Mouse (Mus musculus) Patski (cell line): ENCODE results near the gene Pagr1b. TPM values are rescaled to one million over a fixed set of nuclear protein-coding genes. Genes with fewer than 3 reads are reported as not detected.

Experiments
- ATAC-seq: fragments of 100-300 bp; one replicate; pipeline ENCODE4 v1.8.0; 2021
- CTCF ChIA-PET: fragments of 350-600 bp; sonication (Branson Sonifier 250); formaldehyde crosslinking; loops from one replicate; lab custom pipeline; 2022; ENCODE audit warnings: inconsistent platforms; lab: Charles Lee
- POLR2A ChIA-PET: fragments of 350-600 bp; sonication (Branson Sonifier 250); formaldehyde crosslinking; loops from one replicate; lab custom pipeline; 2022; ENCODE audit warnings: antibody characterized with exemption, inconsistent platforms; lab: Charles Lee
- DNase-seq: peaks from one replicate; pipeline ENCODE4 v3.0.0-alpha.2; 2011; ENCODE audit warnings: low read depth, low spot score
- H3K27me3 ChIP-seq: fragments of 371-371 bp; one replicate; pipeline ENCODE4 v1.5.1; 2021
- CTCF ChIP-seq: fragments of 100-300 bp; IDR thresholded peaks from one replicate; pipeline ENCODE4 v1.5.1; 2021
- in situ Hi-C: fragments of 300-500 bp; cut with MboI; formaldehyde crosslinking; loops from 3 replicates; pipeline ENCODE4 v1.11.1; 2018; ENCODE audit warnings: low pct_unique_long_range_greater_than_20kb, mixed read lengths
- polyA plus RNA-seq: library from polyadenylated mRNA; unstranded; gene quantifications from one replicate; pipeline ENCODE4 v1.2.3, GENCODE M21; 2021

The Pagr1b gene
- polyA plus RNA-seq, 1 experiment from 2014 or later, result 0.33 TPM

DNA sequence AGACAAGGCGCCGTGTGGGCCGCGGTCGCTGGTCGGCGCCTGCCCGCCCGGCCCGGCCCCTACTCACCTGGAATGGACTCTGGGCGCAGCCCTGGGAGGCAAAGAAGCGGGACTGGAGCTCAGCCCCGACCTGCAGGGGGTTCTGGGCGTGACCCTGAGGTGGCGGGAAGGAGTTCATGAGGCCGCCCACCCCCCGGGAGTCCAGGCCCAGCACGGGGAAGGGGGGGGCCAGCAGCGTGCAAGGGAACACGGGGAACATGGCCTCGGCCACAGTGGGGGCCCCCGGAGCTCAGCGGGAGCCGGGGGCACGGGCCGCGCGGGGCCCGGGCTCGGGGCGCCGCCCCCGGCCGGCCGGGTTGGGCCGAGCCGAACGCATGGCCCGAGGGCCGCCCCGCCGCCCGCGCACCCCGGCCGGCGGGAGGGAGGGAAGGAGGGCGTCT is 9.9 kb upstream of the Pagr1b start:
- POLR2A ChIA-PET, result interaction anchor here (1.6 to 5.6 kb wide), 2 partner anchors 10 to 77 kb away, joined by 9 to 31 read pairs; partner anchors contain the start of genes Pagr1a and Pagr1b
- TF ChIP-seq CTCF, result no peak
- DNase-seq, result no peak
- CTCF ChIA-PET, result interaction anchor here (3.3 kb wide), 1 partner anchor 11 kb away, joined by 21 read pairs; the partner anchor contains the start of genes Mvp, Pagr1a and Pagr1b
- ATAC-seq, result peak; percentile 26
- in situ Hi-C loops, result no loop called here
- H3K27me3 ChIP-seq, result no peaks in the 10 kb centered on the region

GRCm38 (mm10) chr7:127025556-127026160 is 9.4 kb upstream of the Pagr1b start:
- in situ Hi-C loops, result no loop called here
- POLR2A ChIA-PET, result interaction anchor here (1.6 to 5.6 kb wide), 2 partner anchors 9 to 77 kb away, joined by 9 to 31 read pairs; partner anchors contain the start of genes Pagr1a and Pagr1b

GRCm38 (mm10) chr7:127024755-127025555 is 8.7 kb upstream of the Pagr1b start:
- ChIA-PET CTCF (interaction anchor here (0.8 to 3.3 kb wide), 4 partner anchors 10 to 86 kb away, joined by 3 to 21 read pairs (median 4); partner anchors contain the start of genes Mvp, Pagr1a and Pagr1b), POLR2A (interaction anchor here (0.6 to 5.6 kb wide), 5 partner anchors 8 to 78 kb away, joined by 4 to 31 read pairs (median 5); partner anchors contain the start of genes Mvp, Pagr1a and Pagr1b)
- DNase-seq (no peak), ATAC-seq (peak; percentile 23)
- no peak for TF ChIP-seq CTCF
- in situ Hi-C loops, result no loop called here
- H3K27me3 ChIP-seq, result no peaks in the 10 kb centered on the region

More at GRCm38 (mm10) chr7:127025556-127026160, 9.4 kb upstream of the Pagr1b start:
- CTCF ChIA-PET, result interaction anchor here (0.8 to 3.3 kb wide), 2 partner anchors 10 to 76 kb away, joined by 3 to 21 read pairs; partner anchors contain the start of genes Mvp, Pagr1a and Pagr1b
- H3K27me3 ChIP-seq, result no peaks in the 10 kb centered on the region
- TF ChIP-seq CTCF, result no peak
- DNase-seq (no peak), ATAC-seq (no peak)

- no peak for DNase-seq
- no peak for ATAC-seq
- in situ Hi-C loops, result no loop called here
Observed at GRCm38 (mm10) chr7:127023896-127024690, 7.8 kb upstream of the Pagr1b start.

GRCm38 (mm10) chr7:127023272-127023691 is 7.0 kb upstream of the Pagr1b start:
- POLR2A ChIA-PET, result interaction anchor here (0.6 to 5.6 kb wide), 2 partner anchors 7 to 609 kb away, joined by 3 to 31 read pairs; partner anchors contain the start of genes Pagr1a and Pagr1b
- no peak for ATAC-seq
- no peak for TF ChIP-seq CTCF
- H3K27me3 ChIP-seq, result no peaks in the 10 kb centered on the region
- CTCF ChIA-PET, result interaction anchor here (3.3 kb wide), 1 partner anchor 8 kb away, joined by 21 read pairs; the partner anchor contains the start of genes Mvp, Pagr1a and Pagr1b
- no peak for DNase-seq
- in situ Hi-C loops, result no loop called here

More at GRCm38 (mm10) chr7:127023896-127024690, 7.8 kb upstream of the Pagr1b start:
- POLR2A ChIA-PET, result interaction anchor here (0.6 to 5.6 kb wide), 8 partner anchors 7 to 609 kb away, joined by 3 to 31 read pairs (median 4); partner anchors contain the start of genes Mvp, Pagr1a and Pagr1b
- H3K27me3 ChIP-seq, result no peaks in the 10 kb centered on the region
- TF ChIP-seq CTCF, result no peak
- CTCF ChIA-PET, result interaction anchor here (1.0 to 3.3 kb wide), 3 partner anchors 9 to 87 kb away, joined by 3 to 21 read pairs (median 4); partner anchors contain the start of genes Mvp, Pagr1a and Pagr1b

DNA sequence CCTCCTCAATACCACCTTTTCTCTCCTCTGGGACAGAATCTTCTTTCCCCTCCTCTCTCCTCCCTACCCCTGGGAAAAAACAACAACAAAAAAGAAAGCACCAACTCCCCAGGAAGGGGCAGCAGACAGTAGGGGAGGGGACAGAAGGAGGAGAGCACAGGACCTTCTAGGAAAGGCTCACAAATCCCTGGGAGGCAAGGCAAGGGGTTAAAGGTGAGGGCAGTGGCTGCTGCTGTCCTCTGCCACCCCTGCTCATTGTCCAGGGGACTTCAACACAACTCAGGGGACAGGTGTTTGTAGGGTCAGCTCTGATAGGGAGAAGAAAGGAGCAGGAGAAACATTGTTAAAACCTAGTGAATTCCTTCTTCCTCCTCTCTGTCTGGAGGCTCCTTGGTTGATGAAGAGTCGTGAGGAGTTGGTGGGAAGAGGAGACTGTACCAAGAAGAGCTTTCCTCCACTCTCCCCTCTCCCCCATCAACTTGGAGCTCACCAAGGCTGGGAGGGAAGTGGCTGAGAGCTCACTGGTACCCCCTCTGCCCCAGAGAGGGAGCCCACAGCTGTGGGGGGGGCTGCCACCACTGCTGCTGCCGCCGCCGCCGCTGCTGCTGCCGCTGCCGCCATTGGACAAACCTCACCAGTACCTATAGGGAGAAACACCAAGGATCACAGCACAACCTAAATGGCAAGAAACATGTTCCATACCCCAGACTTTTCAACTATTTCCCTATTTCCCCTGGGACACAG is 6.4 kb upstream of the Pagr1b start:
- in situ Hi-C loops, result no loop called here
- ATAC-seq (no peak), DNase-seq (no peak)
- ChIA-PET CTCF (no interaction called here), POLR2A (no interaction called here)
- no peaks in the 10 kb centered on the region for H3K27me3 ChIP-seq
- no peak for TF ChIP-seq CTCF

- no peaks in the 10 kb centered on the region for H3K27me3 ChIP-seq
- in situ Hi-C loops, result no loop called here
- ChIA-PET CTCF (no interaction called here), POLR2A (no interaction called here)
- TF ChIP-seq CTCF, result no peak
- ATAC-seq (no peak), DNase-seq (no peak)
Observed at GRCm38 (mm10) chr7:127021563-127022527, 5.6 kb upstream of the Pagr1b start.

GRCm38 (mm10) chr7:127020901-127021562 is 4.7 kb upstream of the Pagr1b start, which contains the start of the genes Gm42742 and Prrt2:
TSS of gene Gm42742 (minus strand) at chr7:127021097.
TSS of gene Prrt2 (minus strand) at chr7:127021211.
- DNase-seq (no peak), ATAC-seq (no peak)
- POLR2A ChIA-PET, result no interaction called here
- no peak for TF ChIP-seq CTCF
- H3K27me3 ChIP-seq, result no peaks in the 10 kb centered on the region
- CTCF ChIA-PET, result no interaction called here
- in situ Hi-C loops, result no loop called here
